Mouse (Mus musculus) lung, adult 2 months (tissue): ENCODE results near the gene Grin2b.

Source experiments
- CTCF ChIP-seq: fragments of 200-500 bp; IDR thresholded peaks from 2 replicates; pipeline ENCODE4 v1.5.1; 2011; ENCODE audit warnings: mild to moderate bottlenecking, low read length, control low read depth; ENCODE audit not compliant: insufficient read depth
- POLR2A ChIP-seq: fragments of 200-500 bp; IDR thresholded peaks from 2 replicates; pipeline ENCODE4 v1.6.1; 2011; ENCODE audit warnings: low read depth, mild to moderate bottlenecking, control low read depth, low read length, borderline replicate concordance; ENCODE audit errors: extremely low read depth

- TF ChIP-seq CTCF (no peak), POLR2A (no peak)
Observed at GRCm38 (mm10) chr6:136170381-136170780, 2.9 kb downstream of the Grin2b start.
